14 mouse cellular contexts compared by ENCODE assay signal in the genomic region with DNA sequence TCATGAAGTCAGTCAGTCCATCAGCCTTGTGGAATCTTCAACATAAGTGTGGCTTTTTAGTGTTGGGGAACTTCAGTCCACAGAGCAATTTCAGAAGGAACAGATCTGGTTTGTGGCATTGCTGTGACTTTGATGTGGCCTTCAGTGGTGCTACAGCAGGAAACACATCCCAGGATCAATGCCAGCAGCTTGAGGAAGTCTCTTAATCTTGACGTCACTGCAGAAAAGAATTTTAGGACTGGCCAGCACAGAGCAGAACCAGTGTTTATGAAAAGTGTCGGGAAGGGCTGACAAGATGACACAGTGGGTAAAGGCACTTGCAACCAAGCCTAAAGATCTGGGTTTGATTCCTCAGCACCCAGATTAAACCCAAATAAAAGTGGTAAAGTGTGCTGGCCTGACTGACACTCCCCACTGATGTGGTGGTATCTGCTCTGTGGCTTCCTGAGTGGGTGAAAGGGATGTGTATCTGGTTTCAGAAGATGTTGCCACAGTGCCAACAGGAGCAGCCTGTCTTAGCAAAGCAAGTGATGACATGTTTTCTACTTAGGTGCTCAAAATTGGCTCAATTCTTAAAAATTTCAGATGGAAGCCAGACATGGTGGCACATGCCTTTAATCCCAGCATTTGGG. TPM values are rescaled to one million over a fixed set of nuclear protein-coding genes. Genes with fewer than 3 reads are reported as not detected.
DNase-seq lines count a peak whose midpoint lies in the region; ATAC-seq and TF ChIP-seq lines count a peak whose summit lies in the region.
"Had no signal": no experiment of that assay in that cellular context is flagged by ENCODE, and none has a peak within 500 bp of the region (broad histone marks: within the 10 kb centered on the region; RNA-seq: fewer than 3 reads in every experiment).

No protein-coding gene starts in this region.

- no peak for TF ChIP-seq CTCF in lung, embryonic 14.5 days (IDR thresholded peaks at IDR 0.05; ENCODE audit: low read depth)
- no peak for TF ChIP-seq CTCF in lung, adult 2 months (IDR thresholded peaks at IDR 0.05; ENCODE audit: insufficient read depth, low read length)

- H3K27ac ChIP-seq in lung, embryonic 14.5 days (ENCODE audit: low read depth): no peak overlapping the region
- H3K27ac ChIP-seq in intestine, embryonic 15.5 days: no peak overlapping the region
- H3K27ac ChIP-seq: heart, embryonic 15.5 days; macrophage had no signal

- H3K9me3 ChIP-seq in lung, embryonic 14.5 days (ENCODE audit: low read depth, low read length): no peaks in the 10 kb centered on the region
- no peaks in the 10 kb centered on the region for H3K9me3 ChIP-seq in intestine, embryonic 15.5 days
- H3K9me3 ChIP-seq: heart, embryonic 15.5 days had no signal

- H3K4me1 ChIP-seq in lung, embryonic 14.5 days (ENCODE audit: insufficient read depth): no peaks in the 10 kb centered on the region
- H3K4me1 ChIP-seq in lung, adult 2 months (ENCODE audit: control insufficient read depth, insufficient read depth, low read length): peaks cover 2% of the 10 kb centered on the region; the same call in 1 of the 2 replicates
- no peaks in the 10 kb centered on the region for H3K4me1 ChIP-seq in intestine, embryonic 15.5 days (replicated peaks)

- 27% methylated on average over 2 of the region's 2 CpGs for WGBS in lung, embryonic 14.5 days
- 18% methylated on average over 2 of the region's 2 CpGs for WGBS in lung, adult 2 months
- 46% methylated on average over 2 of the region's 2 CpGs for WGBS in intestine, embryonic 15.5 days

- no peaks in the 10 kb centered on the region for H3K36me3 ChIP-seq in lung, embryonic 14.5 days (ENCODE audit: insufficient read depth)
- no peaks in the 10 kb centered on the region for H3K36me3 ChIP-seq in intestine, embryonic 15.5 days
- H3K36me3 ChIP-seq: heart, embryonic 15.5 days had no signal

- H3K27me3 ChIP-seq in lung, embryonic 14.5 days (ENCODE audit: insufficient read depth, low read length): no peaks in the 10 kb centered on the region
- no peaks in the 10 kb centered on the region for H3K27me3 ChIP-seq in intestine, embryonic 15.5 days (replicated peaks)
- H3K27me3 ChIP-seq: heart, embryonic 15.5 days had no signal

- no peak for TF ChIP-seq POLR2A in lung, adult 2 months (IDR thresholded peaks at IDR 0.05; ENCODE audit: borderline replicate concordance, extremely low read depth, low read depth, low read length)

- no peak overlapping the region for H3K4me3 ChIP-seq in lung, embryonic 14.5 days (ENCODE audit: low read depth, low read length)
- no peak overlapping the region for H3K4me3 ChIP-seq in lung, adult 2 months (replicated peaks; ENCODE audit: extremely low read depth, low read depth, low read length)
- H3K4me3 ChIP-seq in intestine, embryonic 15.5 days (replicated peaks): no peak overlapping the region
- H3K4me3 ChIP-seq: heart, embryonic 15.5 days had no signal

- H3K9ac ChIP-seq in lung, embryonic 14.5 days: no peak overlapping the region
- no peak overlapping the region for H3K9ac ChIP-seq in intestine, embryonic 15.5 days
- H3K9ac ChIP-seq: heart, embryonic 15.5 days had no signal

- H3K4me2 ChIP-seq in lung, embryonic 14.5 days: no peak overlapping the region
- H3K4me2 ChIP-seq in intestine, embryonic 15.5 days (replicated peaks): no peak overlapping the region
- H3K4me2 ChIP-seq: heart, embryonic 15.5 days had no signal

- peak; percentile 53 for DNase-seq in heart, adult 8-10 months (ENCODE audit: low spot score)
- no peak for DNase-seq in heart, postnatal 10 days
- DNase-seq in lung, embryonic 14.5 days: peak; percentile 53
- no peak for DNase-seq in lung, adult 2 months
- DNase-seq in adrenal gland, postnatal 36 days: peak; percentile 39 to 42
- DNase-seq in left cerebral cortex, postnatal 10 days (ENCODE audit: extremely low spot score in 1 of 2, low spot score in 2 of 2): no peak
- DNase-seq: right cerebral cortex, postnatal 4 days had no signal

- ATAC-seq in lung, embryonic 14.5 days (ENCODE audit: insufficient read depth): no peak
- peak; percentile 72 for ATAC-seq in megakaryocyte, adult 5-6 weeks (ENCODE audit: poor library complexity, severe bottlenecking)
- no peak for ATAC-seq in intestine, embryonic 15.5 days

- intact Hi-C loops in heart, postnatal 10 days (cut with DNase I): no loop called here
- intact Hi-C loops in left cerebral cortex, postnatal 10 days (cut with DNase I): no loop called here

RNA-seq across cellular contexts. Expression of a gene that starts 6.0 kb away (rescaled TPM):
- total RNA-seq in heart, adult 8-10 months (2022): 10 to 100 TPM; 17.9 to 25.0 (median 20.5) TPM
- 10 to 100 TPM; 21.2 to 23.1 TPM for total RNA-seq in heart, postnatal 10 days (2021)
- polyA plus RNA-seq in lung, embryonic 14.5 days (2014; fragmentation: Nextera tagmentation; extraction: Ambion mirVana): 13.0 and 13.2 TPM in 2 replicates
- 23.7 and 24.7 TPM in 2 replicates for polyA plus RNA-seq in lung, adult 2 months (2012; rRNA removed)
- total RNA-seq in adrenal gland, postnatal 36 days (2021): 10 to 100 TPM; 28.8 to 33.7 TPM
- 7.8 TPM in 2 replicates for total RNA-seq in megakaryocyte, adult 5-6 weeks (2015)
- 7.6 TPM in 2 replicates for total RNA-seq in megakaryocyte, adult 5-6 weeks (2017)
- total RNA-seq in left cerebral cortex, postnatal 10 days (2021): 10 to 100 TPM in 1 of 2 experiments, 1 to 10 TPM in 1; 9.8 to 14.1 TPM
- polyA plus RNA-seq in intestine, embryonic 15.5 days (2015; fragmentation: Nextera tagmentation; extraction: Ambion mirVana): 13.3 TPM in 2 replicates

RNA-seq across cellular contexts. Expression of a gene that starts 23.6 kb away (rescaled TPM):
- total RNA-seq in heart, adult 8-10 months (2022): 1 to 10 TPM; 1.4 to 2.1 (median 1.6) TPM
- total RNA-seq in heart, postnatal 10 days (2021): 1 to 10 TPM; 1.4 to 3.6 TPM
- 1.2 and 1.3 TPM in 2 replicates for polyA plus RNA-seq in lung, embryonic 14.5 days (2014; fragmentation: Nextera tagmentation; extraction: Ambion mirVana)
- 1.2 and 1.9 TPM in 2 replicates for polyA plus RNA-seq in lung, adult 2 months (2012; rRNA removed)
- not detected for total RNA-seq in adrenal gland, postnatal 36 days (2021)
- total RNA-seq in megakaryocyte, adult 5-6 weeks (2015): 0.31 TPM in 1 of 2 replicates, not detected in the other
- total RNA-seq in megakaryocyte, adult 5-6 weeks (2017): 0.11 TPM in 1 of 2 replicates, not detected in the other
- total RNA-seq in left cerebral cortex, postnatal 10 days (2021): not detected
- polyA plus RNA-seq in intestine, embryonic 15.5 days (2015; fragmentation: Nextera tagmentation; extraction: Ambion mirVana): 7.5 and 8.0 TPM in 2 replicates
- polyA plus RNA-seq: macrophage had no signal

RNA-seq across cellular contexts. Expression of a gene that starts 38.2 kb away (rescaled TPM):
- not detected for total RNA-seq in heart, adult 8-10 months (2022)
- total RNA-seq in heart, postnatal 10 days (2021): not detected
- polyA plus RNA-seq in lung, embryonic 14.5 days (2014; fragmentation: Nextera tagmentation; extraction: Ambion mirVana): not detected in 2 replicates
- polyA plus RNA-seq in lung, adult 2 months (2012; rRNA removed): 0.06 and 0.33 TPM in 2 replicates
- total RNA-seq in adrenal gland, postnatal 36 days (2021): not detected
- total RNA-seq in megakaryocyte, adult 5-6 weeks (2015): not detected in 2 replicates
- total RNA-seq in megakaryocyte, adult 5-6 weeks (2017): not detected in 2 replicates
- not detected for total RNA-seq in left cerebral cortex, postnatal 10 days (2021)
- 1.5 and 1.7 TPM in 2 replicates for polyA plus RNA-seq in intestine, embryonic 15.5 days (2015; fragmentation: Nextera tagmentation; extraction: Ambion mirVana)
- polyA plus RNA-seq: heart, embryonic 15.5 days; limb, embryonic 14.5 days; macrophage; stomach, embryonic 14.5 days had no signal

RNA-seq across cellular contexts. Expression of a gene that starts 39.2 kb away (rescaled TPM):
- total RNA-seq in heart, adult 8-10 months (2022): not detected
- not detected for total RNA-seq in heart, postnatal 10 days (2021)
- polyA plus RNA-seq in lung, embryonic 14.5 days (2014; fragmentation: Nextera tagmentation; extraction: Ambion mirVana): not detected in 2 replicates
- polyA plus RNA-seq in lung, adult 2 months (2012; rRNA removed): 2.0 TPM in 1 of 2 replicates, not detected in the other
- total RNA-seq in adrenal gland, postnatal 36 days (2021): not detected
- total RNA-seq in megakaryocyte, adult 5-6 weeks (2015): 1.2 and 1.3 TPM in 2 replicates
- 1.6 and 2.4 TPM in 2 replicates for total RNA-seq in megakaryocyte, adult 5-6 weeks (2017)
- total RNA-seq in left cerebral cortex, postnatal 10 days (2021): not detected
- not detected in 2 replicates for polyA plus RNA-seq in intestine, embryonic 15.5 days (2015; fragmentation: Nextera tagmentation; extraction: Ambion mirVana)
- polyA plus RNA-seq: heart, embryonic 15.5 days; intestine, embryonic 14.5 days had no signal

Comparison
In these comparisons a context has a peak if more than half of its experiments do, and no peak if none do; other contexts are left out.
1. DNase-seq: peak in heart, adult 8-10 months (single experiment), lung, embryonic 14.5 days (single experiment) and adrenal gland, postnatal 36 days (2 of 2); none in heart, postnatal 10 days (0 of 2), lung, adult 2 months (single experiment) and left cerebral cortex, postnatal 10 days (0 of 2).